Mouse (Mus musculus) right cerebral cortex, postnatal 4 days (tissue): Measurements from ENCODE around the gene Ccdc63.
"Not testable (repeated sequence)": the region's sequence is repeated elsewhere in the genome, so short reads cannot be mapped to it uniquely, and the experiment has no call there.

Source experiments
- DNase-seq: peaks from one replicate; pipeline ENCODE4 v3.0.0-alpha.2; 2022

Gene Ccdc63

DNA sequence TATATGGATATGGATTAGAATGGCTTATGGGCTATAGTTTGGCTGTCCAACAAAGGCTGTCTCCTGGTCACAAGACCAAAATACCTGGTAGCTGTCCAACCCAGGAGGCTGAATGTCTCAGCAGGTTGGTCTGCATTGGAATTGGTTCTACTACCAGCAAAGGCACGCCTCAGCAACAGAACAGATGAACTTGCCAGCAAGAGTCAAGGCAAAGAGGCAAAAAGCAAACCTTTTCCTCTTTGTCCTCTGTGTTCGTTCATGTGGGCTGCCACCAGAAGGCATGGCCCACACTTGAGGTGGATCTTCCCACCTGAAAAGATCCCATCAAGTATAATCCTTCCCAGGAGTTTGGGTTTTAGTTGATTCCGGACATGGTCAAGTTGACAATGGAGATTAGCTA, at the start of gene Ccdc63:
Ccdc63 (minus strand) TSS at position 101 of the 400 bp plus-strand sequence.
- DNase-seq: no peak

DNA sequence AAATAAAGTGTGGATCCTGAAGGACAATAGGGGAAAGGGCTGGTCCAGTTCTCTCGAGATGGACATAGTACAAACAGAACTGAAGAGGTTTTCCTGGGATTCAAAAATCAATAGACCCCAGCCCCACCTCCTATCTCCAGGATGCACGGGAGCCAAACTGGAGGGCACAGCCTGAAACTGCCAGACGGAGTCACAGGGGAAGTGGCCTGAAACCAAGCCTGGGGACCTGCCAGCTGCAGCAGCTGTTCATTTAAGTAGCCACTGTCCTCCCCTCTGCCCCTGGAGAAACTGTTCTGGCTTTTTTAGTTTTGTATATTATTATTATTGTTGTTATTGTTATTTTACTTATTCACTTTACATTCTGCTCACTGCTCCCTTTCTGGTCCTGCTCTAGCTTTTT, 48.5 kb upstream of the Ccdc63 start:
- no peak for DNase-seq

DNA sequence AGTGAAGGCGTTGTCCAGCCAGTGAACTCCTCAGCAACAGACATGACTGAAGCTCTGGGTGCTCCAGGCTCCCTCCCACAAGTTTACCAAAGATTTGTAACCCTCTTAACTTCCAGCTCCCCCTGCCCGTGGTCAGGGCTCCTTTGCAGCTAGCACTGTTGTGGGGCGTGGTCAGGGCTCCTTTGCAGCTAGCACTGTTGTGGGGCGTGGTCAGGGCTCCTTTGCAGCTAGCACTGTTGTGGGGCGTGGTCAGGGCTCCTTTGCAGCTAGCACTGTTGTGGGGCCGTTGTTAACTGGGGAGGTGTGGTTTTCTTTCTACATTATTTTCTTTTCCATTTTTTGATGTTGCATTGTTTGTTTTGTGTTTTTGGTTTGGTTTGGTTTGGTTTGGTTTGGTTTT, 44.2 kb upstream of the Ccdc63 start:
- DNase-seq: not testable (repeated sequence)

DNA sequence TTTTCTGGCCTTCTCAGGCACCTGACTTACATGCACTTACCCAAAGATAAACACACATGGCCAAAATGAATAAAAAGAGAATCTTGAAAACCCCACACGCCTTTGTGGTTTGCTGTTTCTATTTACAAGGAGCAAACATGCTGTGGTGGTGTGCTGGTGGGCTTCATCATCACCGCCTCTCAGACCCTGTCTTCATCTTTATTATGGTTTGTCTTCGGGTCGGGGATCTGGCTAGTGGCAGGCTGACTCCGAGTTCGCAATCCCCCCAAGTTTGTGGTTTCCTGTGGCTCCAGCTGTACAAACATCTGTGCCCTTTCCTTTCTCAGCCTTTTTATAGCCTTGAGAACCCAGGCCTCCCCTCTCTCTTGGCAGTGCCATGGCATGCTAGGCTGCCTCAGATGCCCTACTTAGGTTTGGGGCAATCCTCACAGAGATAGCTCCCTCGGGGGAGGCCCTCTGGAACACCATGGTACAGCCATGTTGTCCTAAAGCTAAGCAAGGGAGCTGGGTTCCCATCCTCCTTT, 43.7 kb upstream of the Ccdc63 start:
- DNase-seq: no peak

DNA sequence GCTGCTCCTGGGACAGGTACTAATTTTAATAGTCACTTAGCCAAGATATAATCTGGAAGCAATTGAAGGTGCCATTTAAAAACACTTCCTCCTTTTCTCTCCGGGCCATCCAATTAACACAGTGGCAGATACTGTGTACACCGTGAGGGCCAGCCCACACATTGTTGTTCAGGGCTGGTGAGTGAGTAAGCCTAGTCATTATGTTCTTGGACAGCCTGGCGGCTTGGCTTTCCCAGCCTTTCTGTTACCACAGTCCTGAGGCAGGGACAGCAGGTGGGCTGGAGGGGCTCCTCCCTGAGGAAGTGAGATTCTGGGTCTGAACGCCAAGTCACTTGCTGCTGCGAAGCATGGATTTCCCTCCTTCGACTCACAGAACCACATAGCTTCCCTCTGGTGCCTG, 39.0 kb upstream of the Ccdc63 start:
- no peak for DNase-seq

DNA sequence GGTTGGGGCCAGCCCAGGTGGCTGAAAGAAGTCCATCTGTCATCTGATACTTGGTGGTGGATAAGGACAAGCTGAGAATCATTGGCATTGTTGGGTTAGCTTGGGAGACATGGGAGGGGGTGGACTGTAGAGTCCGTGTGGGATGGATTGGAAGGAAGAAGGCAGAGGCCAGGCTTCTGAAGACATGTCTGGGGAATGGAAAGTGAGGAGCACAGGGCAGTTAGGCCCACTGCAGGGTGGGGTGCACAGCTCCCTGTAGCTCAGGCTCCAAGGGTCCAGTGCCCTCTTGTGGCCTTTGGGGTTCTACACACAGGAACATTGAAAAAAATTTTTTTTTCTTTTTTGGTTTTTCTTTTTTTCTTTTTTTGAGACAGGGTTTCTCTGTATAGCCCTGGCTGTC, 35.8 kb upstream of the Ccdc63 start:
- peak; percentile 46 for DNase-seq

DNA sequence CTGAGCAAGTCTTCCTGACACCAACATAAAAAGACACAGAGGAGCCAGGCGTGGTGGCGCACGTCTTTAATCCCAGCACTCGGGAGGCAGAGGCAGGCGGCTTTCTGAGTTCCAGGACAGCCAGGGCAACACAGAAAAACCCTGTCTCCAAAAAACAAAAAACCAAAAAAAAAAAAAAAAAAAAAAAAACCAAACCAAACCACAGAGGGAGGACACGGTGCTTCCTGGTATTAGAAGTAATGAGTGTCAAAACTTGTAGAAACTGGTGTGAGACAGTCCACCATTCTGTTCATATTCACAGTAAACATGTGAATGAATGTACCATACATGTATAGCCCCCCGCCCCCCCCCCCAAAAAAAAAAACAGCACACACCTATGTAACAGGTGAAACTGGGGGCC, 35.3 kb upstream of the Ccdc63 start:
- no peak for DNase-seq

DNA sequence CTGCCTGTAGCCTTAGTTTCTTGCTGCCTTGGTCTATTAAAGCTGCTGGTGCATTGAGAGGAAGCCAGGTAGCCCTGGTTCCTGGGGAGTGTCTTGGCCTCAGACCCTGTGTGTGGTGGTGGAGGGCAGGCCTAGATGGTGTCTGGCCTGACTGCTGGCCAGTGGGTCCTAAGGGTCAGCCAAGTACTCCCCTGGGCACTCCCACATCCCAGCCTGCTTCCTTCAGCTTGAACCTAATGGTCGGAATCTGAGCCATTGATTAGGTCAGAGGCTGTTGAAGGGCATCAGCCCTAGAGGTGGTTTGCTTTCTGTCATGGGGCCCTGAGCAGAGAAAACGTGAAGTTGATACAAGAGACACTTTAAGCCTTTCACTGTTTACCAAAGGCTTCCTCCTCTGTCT, 34.8 kb upstream of the Ccdc63 start:
- DNase-seq: no peak

DNA sequence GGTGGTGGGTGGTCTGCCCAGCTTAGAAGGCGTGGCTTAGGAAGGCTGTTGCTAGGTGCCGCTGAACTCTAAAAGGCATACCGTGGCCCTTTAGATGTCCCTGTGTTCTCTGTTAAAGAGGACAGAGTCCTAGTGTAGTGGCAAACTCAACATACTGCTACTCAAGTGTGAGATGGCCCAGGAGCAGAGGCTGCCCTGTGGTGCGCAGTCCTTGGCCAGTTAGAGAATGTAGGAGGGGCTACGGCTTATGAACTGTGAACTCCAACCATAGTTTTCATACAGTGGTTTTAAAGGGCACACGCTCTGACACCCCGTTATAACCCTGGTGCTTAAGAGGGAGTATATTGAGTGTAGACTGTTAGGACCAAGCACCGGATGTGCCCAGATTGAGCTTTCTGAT, 30.4 kb upstream of the Ccdc63 start:
- DNase-seq: no peak

DNA sequence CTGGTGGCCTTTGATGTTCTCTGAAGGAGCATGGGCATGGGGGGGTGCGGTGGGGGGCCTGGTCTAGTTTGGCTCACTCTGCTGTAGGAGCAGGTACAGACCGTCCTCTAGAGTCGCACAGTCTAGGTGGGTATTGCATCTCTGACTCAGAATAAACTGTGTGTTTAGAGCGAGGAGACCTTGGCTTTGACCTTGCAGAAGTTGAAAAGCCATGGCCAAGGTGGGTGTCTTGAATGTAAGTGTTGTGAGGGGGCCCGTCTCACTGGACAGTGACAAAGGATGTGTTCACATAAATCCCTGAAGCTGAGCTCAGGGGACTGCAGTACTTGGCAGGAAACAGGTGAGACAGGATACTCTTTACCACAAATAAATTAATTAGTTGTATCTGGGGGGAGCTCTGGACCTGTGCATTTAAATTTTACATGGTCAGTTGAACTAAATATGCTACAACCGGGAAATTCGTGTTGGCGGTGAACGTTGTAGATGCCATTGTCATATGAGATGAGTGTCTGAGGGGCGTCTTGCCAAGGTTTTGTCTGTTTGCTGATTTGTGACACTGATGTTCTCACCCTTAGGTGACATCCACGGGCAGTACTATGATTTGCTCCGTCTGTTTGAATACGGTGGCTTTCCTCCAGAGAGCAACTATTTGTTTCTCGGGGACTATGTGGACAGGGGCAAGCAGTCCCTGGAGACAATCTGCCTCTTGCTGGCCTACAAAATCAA, 27.9 kb upstream of the Ccdc63 start:
- no peak for DNase-seq

DNA sequence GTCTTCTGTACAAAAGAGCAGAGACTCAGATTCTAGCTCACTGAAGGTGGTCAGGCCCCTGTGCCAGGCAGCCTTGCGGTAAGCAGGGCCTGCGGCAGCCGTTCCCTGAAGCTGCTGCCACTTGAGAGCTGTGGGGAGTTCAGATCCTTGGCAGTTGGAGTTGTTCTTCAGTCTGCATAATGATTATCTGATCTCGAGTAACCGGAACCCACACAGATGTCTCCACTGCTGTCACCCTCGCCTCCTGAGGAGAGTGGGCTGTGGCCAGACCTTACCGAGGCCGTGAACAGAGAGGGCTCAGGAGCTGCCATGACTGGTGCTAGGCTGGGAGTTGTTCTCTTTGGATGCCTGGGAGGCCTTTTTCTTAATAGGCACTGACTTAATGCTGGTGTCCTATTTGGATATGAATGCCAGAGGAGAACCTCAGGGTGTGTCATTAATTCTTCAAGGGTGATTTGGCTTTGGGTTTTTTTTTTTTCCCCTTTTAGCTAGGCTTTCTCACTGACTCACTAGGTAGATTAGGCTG, 26.1 kb upstream of the Ccdc63 start:
- no peak for DNase-seq

DNA sequence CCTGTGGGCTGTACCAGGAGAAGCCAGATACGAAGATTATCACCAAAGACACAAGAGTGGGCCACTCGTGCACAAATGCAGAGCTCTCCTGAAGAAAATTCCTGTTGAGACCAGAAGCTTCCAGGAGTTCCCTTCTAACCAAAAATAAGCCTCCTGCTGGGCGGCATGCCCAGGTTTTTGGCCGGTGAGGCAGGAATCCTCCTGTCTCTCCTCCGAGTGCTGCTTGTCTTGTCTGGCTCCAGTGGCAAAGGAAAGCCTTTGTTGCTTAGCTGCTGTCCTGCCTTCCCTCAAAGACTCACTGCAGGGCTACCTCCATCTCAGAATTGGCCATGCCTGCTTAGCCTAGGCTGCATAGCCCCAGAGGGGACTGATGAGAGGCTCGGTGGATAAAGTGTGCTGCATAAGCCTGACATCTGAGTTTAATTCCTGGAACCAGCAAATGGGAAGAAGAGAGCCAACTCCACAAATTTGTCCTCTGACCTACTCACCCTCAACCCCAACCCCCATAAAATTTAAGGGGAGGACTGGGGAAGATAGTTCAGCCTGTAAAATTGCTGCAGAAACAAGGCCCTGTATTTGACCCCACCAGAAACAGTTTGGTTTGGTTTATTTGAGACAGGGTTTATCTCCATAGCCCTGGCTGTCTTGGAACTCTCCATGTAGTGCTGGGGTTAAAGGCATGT, 24.8 kb upstream of the Ccdc63 start:
- peak; percentile 35 for DNase-seq

DNA sequence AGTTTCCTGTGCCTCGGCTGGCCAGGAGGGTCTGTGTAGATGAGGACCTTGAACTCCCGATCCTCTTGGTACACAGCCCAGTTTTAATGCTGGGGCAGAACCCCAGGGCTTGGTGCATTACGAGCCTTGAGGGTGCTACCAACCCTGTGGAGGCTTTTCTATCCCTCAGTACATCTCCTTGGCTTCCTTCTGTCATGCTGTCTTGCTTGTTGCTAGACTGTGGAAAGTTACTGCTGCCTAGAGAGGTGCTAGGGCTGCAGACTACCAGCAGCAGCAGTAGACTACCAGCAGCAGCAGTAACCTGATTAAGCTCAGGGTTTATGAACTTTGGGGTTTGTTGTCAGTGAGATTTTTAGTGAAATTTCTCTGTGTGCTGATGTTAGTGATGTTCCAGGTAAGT, 23.4 kb upstream of the Ccdc63 start:
- DNase-seq: no peak

DNA sequence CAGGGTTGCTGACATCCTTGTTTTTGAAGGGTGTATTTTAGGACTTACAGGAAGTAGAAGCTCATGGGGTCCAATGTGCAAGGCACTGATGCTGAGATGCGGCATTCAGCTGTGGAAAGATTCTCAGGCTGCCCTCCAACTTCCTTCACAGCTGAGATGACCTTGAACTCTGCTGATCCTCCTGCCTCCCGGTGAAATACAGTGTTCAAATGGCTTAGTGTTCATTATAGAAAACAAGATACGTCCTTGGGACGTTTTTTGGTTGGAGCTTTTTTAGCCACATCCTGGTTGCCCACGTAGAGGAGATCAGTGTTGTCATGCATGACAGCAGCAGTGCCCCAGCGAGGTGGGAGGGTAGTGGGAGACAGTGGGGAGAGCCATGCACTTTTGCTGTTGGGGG, 22.6 kb upstream of the Ccdc63 start:
- no peak for DNase-seq

DNA sequence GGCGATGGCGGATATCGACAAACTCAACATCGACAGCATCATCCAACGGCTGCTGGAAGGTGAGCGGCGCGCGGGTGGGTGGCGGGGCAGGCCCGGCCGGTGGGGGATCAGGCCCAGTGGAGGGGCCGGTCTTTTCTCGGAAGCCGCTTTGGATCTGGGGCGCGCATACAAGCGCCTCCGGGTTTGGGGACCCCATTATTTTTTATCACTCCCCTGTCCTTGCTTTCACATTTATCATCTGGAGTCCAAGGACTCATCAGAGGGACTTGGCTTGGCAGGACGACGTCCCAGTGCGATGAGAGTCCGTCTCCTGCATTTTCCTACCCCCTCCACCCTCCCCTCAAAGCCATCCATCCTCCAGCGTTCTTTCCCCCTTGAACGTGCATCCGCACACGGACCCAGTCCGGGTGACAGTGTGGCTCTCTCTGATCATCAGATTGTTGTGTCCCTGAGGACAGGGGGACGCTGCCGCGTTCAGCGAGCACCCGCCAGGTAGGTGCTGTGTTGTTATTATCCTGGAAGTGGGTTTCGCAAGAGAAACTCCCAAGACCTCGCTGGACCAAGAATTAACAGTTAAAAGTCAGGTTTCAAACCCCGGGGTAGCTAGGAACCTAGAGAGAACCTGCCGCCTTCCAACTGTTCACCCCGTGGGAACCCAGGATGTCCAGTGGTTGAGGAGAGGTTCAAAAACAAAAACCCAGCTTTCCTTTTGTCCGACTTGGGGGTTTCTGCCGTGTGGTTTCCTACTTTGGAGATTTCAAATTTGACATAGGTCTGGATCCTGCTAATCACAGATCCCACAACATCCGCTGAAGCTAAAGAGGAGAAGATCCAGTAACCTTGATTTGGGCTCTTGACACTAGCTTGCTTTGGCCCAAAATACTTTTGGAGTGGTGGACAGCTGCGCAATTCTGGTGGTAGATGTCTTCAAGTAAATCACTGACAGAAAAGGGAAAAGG, 18.2 kb upstream of the Ccdc63 start:
- peak; percentile 45 for DNase-seq

DNA sequence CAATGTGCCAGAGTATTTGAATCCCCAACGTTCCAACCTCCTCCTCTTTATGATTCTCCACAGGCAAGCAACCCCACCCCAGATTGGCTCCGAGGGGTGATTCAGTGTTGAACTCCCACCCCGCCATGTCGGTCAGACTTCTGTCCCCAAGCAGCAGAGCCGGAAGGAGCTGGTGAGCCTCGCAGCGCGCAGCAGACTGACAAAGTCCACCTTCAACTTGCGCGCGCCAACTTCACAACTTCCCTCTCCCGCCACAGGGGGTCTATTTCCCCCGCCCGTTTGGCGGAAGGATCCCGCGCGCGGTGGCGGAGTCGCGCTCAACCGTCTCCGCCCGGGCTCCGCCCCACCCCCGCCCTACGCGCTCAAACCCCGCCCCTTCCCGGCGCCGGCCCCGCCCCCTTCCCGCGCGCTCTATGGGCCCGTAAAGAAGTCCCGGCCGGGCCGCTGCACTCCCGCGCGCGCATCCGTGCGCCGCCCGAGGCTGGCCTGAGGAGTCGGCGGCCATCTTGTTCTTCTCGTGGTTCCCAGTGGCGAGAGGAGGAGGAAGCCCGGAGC, 17.3 kb upstream of the Ccdc63 start, which contains the start of gene Ppp1cc:
Ppp1cc (plus strand) TSS at position 452 of the 555 bp plus-strand sequence.
- peak; percentile 98 for DNase-seq

DNA sequence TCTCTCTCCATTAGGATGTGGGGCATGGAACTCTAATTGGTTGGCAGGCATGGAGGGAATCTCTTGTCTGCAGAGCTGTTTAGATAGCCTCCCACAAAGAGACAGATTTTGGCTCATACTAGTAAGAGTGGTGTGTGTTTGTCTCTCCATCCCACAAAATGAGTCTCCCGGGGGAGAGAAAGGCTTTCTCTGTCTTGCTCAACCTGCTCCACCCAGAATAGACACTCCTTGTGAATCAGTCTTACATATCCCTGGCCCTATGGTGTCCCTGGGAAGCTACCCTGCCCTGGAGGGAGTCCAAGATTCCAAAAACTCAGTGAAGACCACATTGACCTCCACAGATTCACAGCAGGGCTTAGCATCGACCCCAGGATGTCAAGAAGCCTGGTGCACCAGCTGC, 15.9 kb upstream of the Ccdc63 start:
- no peak for DNase-seq

DNA sequence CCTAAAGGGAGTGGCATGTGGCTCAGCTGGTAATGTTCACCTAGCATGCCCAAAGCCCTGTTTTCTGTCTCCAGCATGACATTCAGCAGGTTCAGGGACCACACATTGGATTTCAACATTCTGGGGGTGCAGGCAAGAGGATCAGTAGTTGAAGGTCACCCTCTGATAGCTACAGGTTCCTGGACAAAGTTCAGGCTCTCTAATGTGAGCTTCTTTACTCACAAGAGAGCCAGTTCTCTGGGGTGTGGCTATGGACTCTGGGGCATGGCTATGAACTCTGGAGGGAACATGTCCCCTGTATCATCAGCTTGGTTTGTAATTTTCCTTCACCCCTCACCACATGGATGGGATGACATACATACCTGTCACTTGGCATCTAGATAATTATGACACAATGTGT, 15.0 kb upstream of the Ccdc63 start:
- DNase-seq: no peak

DNA sequence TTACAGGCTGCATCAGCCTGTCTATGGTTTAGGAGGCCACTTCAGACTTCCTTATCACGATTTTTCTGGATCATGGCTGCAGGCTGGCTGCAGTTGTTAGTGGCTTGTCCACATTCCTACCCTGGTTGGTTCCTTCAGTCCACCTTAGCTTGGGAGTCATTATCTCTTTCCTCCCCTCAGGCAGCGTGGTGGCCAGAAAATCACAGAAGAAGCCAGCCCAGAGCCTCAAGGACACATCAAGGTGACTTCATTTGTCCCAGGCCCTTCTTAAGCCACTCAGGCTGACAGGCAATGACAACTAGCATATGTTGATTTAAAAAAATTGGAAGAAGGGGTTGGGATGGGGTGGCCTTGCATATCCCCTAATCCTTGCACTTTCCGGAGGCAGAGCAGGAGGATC, 14.2 kb upstream of the Ccdc63 start:
- DNase-seq: no peak

DNA sequence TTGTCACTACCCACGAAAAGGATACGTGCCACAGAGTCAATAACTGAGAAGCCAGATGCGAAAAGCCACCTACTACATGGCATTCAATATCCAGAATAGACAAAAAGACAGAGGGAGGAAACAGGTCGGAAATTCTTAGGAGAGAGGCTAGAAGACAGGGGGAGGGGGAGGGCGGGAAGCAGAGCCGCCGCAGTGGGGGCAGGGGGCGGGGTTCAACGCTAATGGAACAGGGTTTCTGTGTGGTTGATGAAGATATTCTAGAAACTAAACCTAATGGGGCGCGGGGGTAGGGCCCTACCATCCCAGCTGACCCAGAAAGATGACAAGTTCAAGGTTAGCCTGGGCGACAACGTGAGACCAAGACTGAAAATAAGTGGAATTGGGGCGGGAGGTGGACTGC, 13.4 kb upstream of the Ccdc63 start:
- no peak for DNase-seq

DNA sequence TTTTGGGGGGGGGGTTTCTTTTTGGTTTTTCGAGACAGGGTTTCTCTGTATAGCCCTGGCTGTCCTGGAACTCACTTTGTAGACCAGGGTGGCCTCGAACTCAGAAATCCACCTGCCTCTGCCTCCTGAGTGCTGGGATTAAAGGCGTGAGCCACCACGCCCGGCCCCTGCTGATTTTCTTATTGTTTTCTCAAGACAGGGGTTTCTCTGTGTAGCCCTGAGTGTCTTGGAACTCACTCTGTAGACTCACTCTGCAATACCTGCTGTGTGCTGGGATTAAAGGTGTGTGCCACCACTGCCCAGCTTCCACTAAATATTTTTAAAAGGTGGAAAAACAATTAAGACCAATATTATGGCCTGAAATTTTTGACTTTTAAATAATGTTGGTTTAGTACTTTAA, 11.9 kb upstream of the Ccdc63 start:
- not testable (repeated sequence) for DNase-seq

DNA sequence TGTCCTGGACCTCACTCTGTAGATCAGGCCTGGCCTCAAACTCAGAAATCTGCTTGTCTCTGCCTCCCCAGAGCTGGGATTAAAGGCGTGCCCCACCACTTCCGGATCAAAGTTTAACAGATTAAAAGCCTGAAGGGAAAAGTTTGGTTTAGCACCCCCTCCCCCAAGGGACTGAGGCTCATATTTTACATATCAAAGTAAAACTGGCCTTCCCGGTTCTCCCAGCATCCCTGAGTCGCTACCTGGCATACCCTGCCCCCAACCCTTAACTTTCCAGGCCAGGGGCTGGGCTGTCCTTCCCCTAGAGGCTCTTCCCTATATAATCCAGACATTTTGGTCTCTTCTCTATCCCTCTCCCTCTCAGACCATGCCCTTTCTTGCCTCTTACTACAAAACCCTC, 8.6 kb upstream of the Ccdc63 start:
- no peak for DNase-seq

DNA sequence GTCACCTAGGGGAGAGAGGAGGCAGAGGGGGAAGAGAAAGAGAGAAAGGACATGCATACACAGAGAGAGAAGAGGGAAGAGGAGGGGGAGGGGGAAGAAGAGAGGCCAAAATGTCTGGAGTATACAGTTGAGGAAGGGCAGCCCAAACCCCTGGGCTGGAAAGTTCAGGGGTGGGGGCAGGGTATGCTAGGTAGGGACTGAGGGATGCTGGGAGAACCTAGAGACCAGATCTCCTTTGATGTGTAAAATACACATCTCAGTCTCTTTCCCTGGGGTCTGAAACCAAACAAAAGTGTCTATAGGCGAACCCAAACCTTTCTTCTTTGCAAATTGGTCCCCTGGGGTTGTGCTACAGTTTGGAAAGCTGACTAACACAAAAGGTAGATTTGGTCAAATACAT, 7.5 kb upstream of the Ccdc63 start:
- DNase-seq: no peak
